9 mouse cellular contexts compared by ENCODE assay signal in genomic region chr7:142119632-142120031, GRCm38 (mm10). TPM values are rescaled to one million over a fixed set of nuclear protein-coding genes. Genes with fewer than 3 reads are reported as not detected.
DNase-seq lines count a peak whose midpoint lies in the region; ATAC-seq and TF ChIP-seq lines count a peak whose summit lies in the region.
"Had no signal": no experiment of that assay in that cellular context is flagged by ENCODE, and none has a peak within 500 bp of the region (broad histone marks: within the 10 kb centered on the region; RNA-seq: fewer than 3 reads in every experiment).

No protein-coding gene starts in this region.

- DNase-seq in layer of hippocampus, adult 2 months (ENCODE audit: low spot score in 2 of 2) = peak in 1 of 2 experiments; percentile 42
- no peak for DNase-seq in layer of hippocampus, postnatal 36 days
- peak; percentile 40 for DNase-seq in ES-CJ7 (ENCODE audit: low read depth, low spot score)
- DNase-seq in adrenal gland, postnatal 10 days = peak; percentile 26
- DNase-seq in urinary bladder, postnatal 36 days (ENCODE audit: low spot score in 2 of 2) = no peak
- DNase-seq in gastrocnemius, postnatal 14 days = no peak

- ATAC-seq in erythroblast, adult 5-6 weeks (replicated peaks; ENCODE audit: low FRiP score, poor library complexity, severe bottlenecking) = peak; percentile 70

- H3K4me3 ChIP-seq in layer of hippocampus, adult 2 months = no peak overlapping the region
- H3K4me3 ChIP-seq: erythroblast, embryonic 14.5 days had no signal

- intact Hi-C loops in gastrocnemius, postnatal 14 days (cut with DNase I; ENCODE audit: low total_unique reads) = no loop called here

- no peak overlapping the region for H3K27ac ChIP-seq in layer of hippocampus, adult 2 months

- TF ChIP-seq CTCF in layer of hippocampus, adult 2 months (conservative IDR thresholded peaks at IDR 0.05) = peak; percentile 78

RNA-seq across cellular contexts. Expression of gene Gm45618, which starts 0.9 kb away (rescaled TPM):
- not detected for total RNA-seq in layer of hippocampus, adult 2 months (2021)
- not detected for total RNA-seq in layer of hippocampus, postnatal 36 days (2021)
- total RNA-seq in adrenal gland, postnatal 10 days (2021) = not detected
- not detected in 2 replicates for total RNA-seq in erythroblast, adult 5-6 weeks (2015; ENCODE audit: low replicate concordance)
- not detected in 2 replicates for total RNA-seq in erythroblast, adult 5-6 weeks (2017; ENCODE audit: low replicate concordance)
- not detected for total RNA-seq in gastrocnemius, postnatal 14 days (2021)
- total RNA-seq: layer of hippocampus, adult 18-20 months had no signal

RNA-seq across cellular contexts. Expression of gene Gm39115, which starts 16.2 kb away (rescaled TPM):
- total RNA-seq in layer of hippocampus, adult 2 months (2021) = not detected
- total RNA-seq in layer of hippocampus, postnatal 36 days (2021) = not detected
- not detected for total RNA-seq in adrenal gland, postnatal 10 days (2021)
- not detected in 2 replicates for total RNA-seq in erythroblast, adult 5-6 weeks (2015; ENCODE audit: low replicate concordance)
- not detected in 2 replicates for total RNA-seq in erythroblast, adult 5-6 weeks (2017; ENCODE audit: low replicate concordance)
- total RNA-seq in gastrocnemius, postnatal 14 days (2021) = not detected
- total RNA-seq: layer of hippocampus, adult 18-20 months had no signal

RNA-seq across cellular contexts. Expression of gene Dusp8, which starts 24.0 kb away (rescaled TPM):
- total RNA-seq in layer of hippocampus, adult 2 months (2021) = 100 to 1,000 TPM; 126 to 127 TPM
- total RNA-seq in layer of hippocampus, postnatal 36 days (2021) = 100 to 1,000 TPM; 123 to 125 TPM
- total RNA-seq in adrenal gland, postnatal 10 days (2021) = 10 to 100 TPM in 1 of 2 experiments, 1 to 10 TPM in 1; 7.6 to 11.4 TPM
- total RNA-seq in erythroblast, adult 5-6 weeks (2015; ENCODE audit: low replicate concordance) = 13.3 and 22.2 TPM in 2 replicates
- 14.7 and 15.9 TPM in 2 replicates for total RNA-seq in erythroblast, adult 5-6 weeks (2017; ENCODE audit: low replicate concordance)
- total RNA-seq in gastrocnemius, postnatal 14 days (2021) = 10 to 100 TPM; 16.5 to 24.6 TPM

RNA-seq across cellular contexts. Expression of gene Gm45337, which starts 24.8 kb away (rescaled TPM):
- total RNA-seq in layer of hippocampus, adult 2 months (2021) = not detected
- total RNA-seq in layer of hippocampus, postnatal 36 days (2021) = not detected
- not detected for total RNA-seq in adrenal gland, postnatal 10 days (2021)
- not detected in 2 replicates for total RNA-seq in erythroblast, adult 5-6 weeks (2015; ENCODE audit: low replicate concordance)
- total RNA-seq in erythroblast, adult 5-6 weeks (2017; ENCODE audit: low replicate concordance) = not detected in 2 replicates
- total RNA-seq in gastrocnemius, postnatal 14 days (2021) = not detected
- total RNA-seq: layer of hippocampus, adult 18-20 months had no signal

RNA-seq across cellular contexts. Expression of gene Gm29735, which starts 37.3 kb away (rescaled TPM):
- not detected for total RNA-seq in layer of hippocampus, adult 2 months (2021)
- not detected for total RNA-seq in layer of hippocampus, postnatal 36 days (2021)
- not detected for total RNA-seq in adrenal gland, postnatal 10 days (2021)
- not detected in 2 replicates for total RNA-seq in erythroblast, adult 5-6 weeks (2015; ENCODE audit: low replicate concordance)
- not detected in 2 replicates for total RNA-seq in erythroblast, adult 5-6 weeks (2017; ENCODE audit: low replicate concordance)
- not detected for total RNA-seq in gastrocnemius, postnatal 14 days (2021)
- total RNA-seq: layer of hippocampus, adult 18-20 months had no signal

Comparison
In these comparisons a context has a peak if more than half of its experiments do, and no peak if none do; other contexts are left out.
1. DNase-seq: peak in ES-CJ7 (single experiment) and adrenal gland, postnatal 10 days (single experiment); none in layer of hippocampus, postnatal 36 days (0 of 2), urinary bladder, postnatal 36 days (0 of 2) and gastrocnemius, postnatal 14 days (single experiment).
2. RNA of gene Dusp8, which starts 24.0 kb away (total RNA-seq): 126 to 127 TPM in layer of hippocampus, adult 2 months and 123 to 125 TPM in layer of hippocampus, postnatal 36 days; 16.5 to 24.6 TPM in gastrocnemius, postnatal 14 days, 13.3 to 22.2 TPM in erythroblast, adult 5-6 weeks and 7.6 to 11.4 TPM in adrenal gland, postnatal 10 days; every median in the first group is over 4 times any median in the second.